Mouse (Mus musculus) forebrain, embryonic 11.5 days (tissue): Measurements from ENCODE around the gene Mctp2. TPM values are rescaled to one million over a fixed set of nuclear protein-coding genes. Genes with fewer than 3 reads are reported as not detected.

Experiments used
- ATAC-seq: fragments of 200-750 bp; cut with Nextera tagmentation; replicated peaks from 2 replicates; pipeline ENCODE4 v1.8.0; 2017; ENCODE audit warnings: moderate TSS enrichment; ENCODE audit not compliant: low FRiP score
- DNase-seq: peaks from one replicate; pipeline ENCODE4 v3.0.0-alpha.2; 2017; ENCODE audit warnings: low spot score
- H3K27ac ChIP-seq: fragments of 300-500 bp; sonication (generic); 2 replicates; pipeline ENCODE4 v1.5.1; 2014; ENCODE audit warnings: low read depth, low read length
- H3K27me3 ChIP-seq: fragments of 300-500 bp; sonication (generic); 2 replicates; pipeline ENCODE4 v1.6.1; 2014; ENCODE audit warnings: mild to moderate bottlenecking, low read length, mixed read lengths; ENCODE audit not compliant: control insufficient read depth, insufficient read depth
- H3K36me3 ChIP-seq: fragments of 300-500 bp; sonication (generic); 2 replicates; pipeline ENCODE4 v1.6.1; 2014; ENCODE audit warnings: mild to moderate bottlenecking, low read length, moderate library complexity, mixed read lengths; ENCODE audit not compliant: control insufficient read depth, insufficient read depth
- H3K4me1 ChIP-seq: fragments of 300-500 bp; sonication (generic); replicated peaks from 2 replicates; pipeline ENCODE4 v1.6.1; 2014; ENCODE audit warnings: low read length, mixed read lengths; ENCODE audit not compliant: control insufficient read depth, insufficient read depth
- H3K4me2 ChIP-seq: fragments of 300-500 bp; sonication (generic); 2 replicates; pipeline ENCODE4 v1.6.1; 2014; ENCODE audit warnings: low read depth, mild to moderate bottlenecking, low read length, moderate library complexity, mixed read lengths; ENCODE audit not compliant: severe bottlenecking
- H3K4me3 ChIP-seq: fragments of 300-500 bp; sonication (generic); 2 replicates; pipeline ENCODE4 v1.5.1; 2014; ENCODE audit warnings: low read depth, low read length
- H3K9ac ChIP-seq: fragments of 300-500 bp; sonication (generic); 2 replicates; pipeline ENCODE4 v1.6.1; 2014; ENCODE audit warnings: low read length
- H3K9me3 ChIP-seq: fragments of 300-500 bp; sonication (generic); 2 replicates; pipeline ENCODE4 v1.6.1; 2016; ENCODE audit warnings: low read length, mixed read lengths; ENCODE audit not compliant: control insufficient read depth
- WGBS: fragments of 180-500 bp; shearing (Covaris S2); extraction: QIAGEN DNeasy Blood & Tissue Kit; methylation state at CpG from one replicate; pipeline ENCODE4 v1.1.7; 2014; 5-methylcytosine and 5-hydroxymethylcytosine counted together
- polyA plus RNA-seq: library from polyadenylated mRNA; unstranded; fragments of >200 nt; fragmentation: Nextera tagmentation; extraction: Ambion mirVana; gene quantifications from 2 replicates; pipeline ENCODE4 v1.2.1, GENCODE M21; 2014

Gene Mctp2
- polyA plus RNA-seq, 1 experiment from 2014 or later = 0.08 TPM

DNA sequence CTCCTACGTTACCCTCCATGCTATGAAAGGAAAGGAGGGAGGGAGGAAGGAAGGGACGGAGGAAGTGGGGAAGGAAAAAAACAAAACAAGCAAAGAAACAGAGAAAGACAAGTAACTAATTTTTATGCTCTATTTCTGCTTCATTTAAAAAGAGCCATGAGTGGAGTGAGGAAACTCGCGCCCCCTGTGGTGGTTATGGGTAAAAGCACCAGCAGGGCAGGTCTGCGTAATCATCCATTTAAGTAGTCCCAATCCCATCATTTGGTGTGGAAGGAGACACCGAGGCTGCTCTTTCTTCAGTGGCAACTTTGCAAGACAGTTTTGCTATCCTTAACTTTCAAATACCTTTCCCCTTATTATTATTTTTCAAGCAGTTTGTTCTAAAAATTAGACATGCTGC is 202.2 kb downstream of the Mctp2 start:
- 56% methylated on average over 6 of the region's 6 CpGs for WGBS

DNA sequence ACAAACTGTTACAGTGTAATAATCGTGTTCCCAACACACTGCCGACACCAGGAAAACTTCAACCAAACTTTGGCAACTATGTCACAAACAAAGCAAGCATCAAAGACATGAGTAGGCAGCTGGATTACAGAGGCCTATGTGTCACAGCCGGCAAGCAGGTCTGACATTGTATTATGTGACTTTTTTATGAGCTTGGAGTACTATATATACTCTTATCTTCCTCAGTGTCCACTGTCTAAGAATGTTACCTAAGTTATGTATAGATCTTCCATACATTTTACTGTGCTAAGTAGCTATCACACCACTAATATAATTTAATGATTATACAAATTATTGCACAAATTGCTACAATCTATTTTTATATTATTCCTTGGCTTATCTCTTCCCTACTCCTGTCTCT is 202.8 kb downstream of the Mctp2 start:
- H3K36me3 ChIP-seq = no peaks in the 10 kb centered on the region
- no peak overlapping the region for H3K4me2 ChIP-seq
- H3K27ac ChIP-seq = no peak overlapping the region
- no peak overlapping the region for H3K4me3 ChIP-seq
- H3K4me1 ChIP-seq = no peaks in the 10 kb centered on the region
- DNase-seq = no peak
- H3K27me3 ChIP-seq = no peaks in the 10 kb centered on the region
- WGBS = 87% methylated on average over 3 of the region's 3 CpGs
- H3K9me3 ChIP-seq = no peaks in the 10 kb centered on the region
- H3K9ac ChIP-seq = no peak overlapping the region
- no peak for ATAC-seq

More for the DNA sequence above, 202.2 kb downstream of the Mctp2 start:
- Histone ChIP-seq H3K27me3 (no peaks in the 10 kb centered on the region), H3K9ac (no peak overlapping the region), H3K4me2 (no peak overlapping the region), H3K4me1 (no peaks in the 10 kb centered on the region), H3K27ac (no peak overlapping the region), H3K36me3 (no peaks in the 10 kb centered on the region), H3K9me3 (no peaks in the 10 kb centered on the region), H3K4me3 (no peak overlapping the region)
- ATAC-seq = no peak
- DNase-seq = no peak

DNA sequence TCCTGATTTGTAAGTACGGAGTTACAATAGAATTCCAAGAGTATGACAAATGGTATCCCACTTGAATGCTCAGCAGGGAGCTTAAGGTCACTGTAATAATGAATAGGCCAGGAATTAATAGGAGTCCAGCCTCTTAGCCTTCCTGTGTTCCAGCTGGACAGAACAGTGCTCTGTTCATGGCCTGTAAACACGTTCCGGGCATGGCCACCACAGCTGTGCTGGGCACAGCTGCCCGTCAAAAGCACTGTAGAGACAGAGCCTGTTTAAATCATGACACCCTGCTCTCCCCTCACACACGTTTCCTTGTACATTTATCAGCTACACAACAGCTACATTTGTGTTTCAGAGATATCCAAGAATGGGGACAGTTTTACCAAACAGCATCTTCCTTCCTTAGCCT is 205.7 kb downstream of the Mctp2 start:
- no peak for ATAC-seq
- Histone ChIP-seq H3K4me1 (no peaks in the 10 kb centered on the region), H3K4me2 (no peak overlapping the region), H3K27me3 (no peaks in the 10 kb centered on the region), H3K4me3 (no peak overlapping the region), H3K9me3 (no peaks in the 10 kb centered on the region), H3K36me3 (no peaks in the 10 kb centered on the region), H3K27ac (no peak overlapping the region), H3K9ac (no peak overlapping the region)
- DNase-seq = no peak
- 75% methylated on average over 5 of the region's 5 CpGs for WGBS

DNA sequence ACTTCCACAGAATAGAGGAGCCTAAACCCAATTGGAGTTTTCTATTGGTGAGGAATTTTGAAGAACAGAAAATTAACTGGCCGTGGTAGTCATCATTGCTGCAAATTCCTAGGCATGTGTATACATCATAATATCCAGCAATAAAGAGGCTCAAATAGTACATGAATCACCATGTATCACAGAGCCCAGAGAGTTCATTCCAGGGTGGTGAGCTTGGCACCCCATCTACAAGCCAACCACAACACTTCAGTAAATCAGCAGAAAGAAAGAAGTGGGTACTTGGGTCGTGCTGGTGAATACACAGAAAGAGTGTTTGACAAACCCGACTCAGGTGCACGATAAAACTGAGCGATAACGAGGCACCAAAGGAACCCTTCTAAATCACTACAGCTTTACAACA is 207.8 kb downstream of the Mctp2 start:
- Histone ChIP-seq H3K4me3 (no peak overlapping the region), H3K27ac (no peak overlapping the region), H3K9me3 (no peaks in the 10 kb centered on the region), H3K27me3 (no peaks in the 10 kb centered on the region), H3K9ac (no peak overlapping the region), H3K4me2 (no peak overlapping the region), H3K4me1 (no peaks in the 10 kb centered on the region), H3K36me3 (no peaks in the 10 kb centered on the region)
- DNase-seq (no peak), ATAC-seq (no peak)
- 89% methylated on average over 6 of the region's 6 CpGs for WGBS

DNA sequence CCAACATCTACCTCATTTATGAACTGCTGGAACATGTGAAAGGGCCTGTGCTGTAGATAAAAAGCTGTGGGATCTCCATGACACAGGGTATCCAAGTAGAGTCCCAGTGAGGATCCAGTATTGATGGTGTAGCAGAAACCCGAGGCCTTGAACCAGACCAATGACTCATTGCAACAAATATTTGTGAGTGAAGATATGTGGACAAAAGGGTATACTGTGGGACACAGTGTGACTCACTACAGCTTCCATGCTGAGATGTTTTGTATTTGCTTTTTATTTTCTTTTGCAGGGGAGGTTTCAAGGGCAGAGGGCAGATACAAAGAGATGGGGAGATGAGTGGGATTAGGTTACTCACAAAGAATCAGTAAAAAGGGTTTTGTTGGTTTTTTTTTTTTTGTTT is 209.4 kb downstream of the Mctp2 start:
- no peaks in the 10 kb centered on the region for H3K36me3 ChIP-seq
- H3K4me2 ChIP-seq = no peak overlapping the region
- H3K27ac ChIP-seq = no peak overlapping the region
- no peaks in the 10 kb centered on the region for H3K27me3 ChIP-seq
- H3K4me1 ChIP-seq = no peaks in the 10 kb centered on the region
- 31% methylated on average over 1 of the region's 1 CpGs for WGBS
- no peak overlapping the region for H3K9ac ChIP-seq
- no peak for ATAC-seq
- no peaks in the 10 kb centered on the region for H3K9me3 ChIP-seq
- DNase-seq = no peak
- no peak overlapping the region for H3K4me3 ChIP-seq

DNA sequence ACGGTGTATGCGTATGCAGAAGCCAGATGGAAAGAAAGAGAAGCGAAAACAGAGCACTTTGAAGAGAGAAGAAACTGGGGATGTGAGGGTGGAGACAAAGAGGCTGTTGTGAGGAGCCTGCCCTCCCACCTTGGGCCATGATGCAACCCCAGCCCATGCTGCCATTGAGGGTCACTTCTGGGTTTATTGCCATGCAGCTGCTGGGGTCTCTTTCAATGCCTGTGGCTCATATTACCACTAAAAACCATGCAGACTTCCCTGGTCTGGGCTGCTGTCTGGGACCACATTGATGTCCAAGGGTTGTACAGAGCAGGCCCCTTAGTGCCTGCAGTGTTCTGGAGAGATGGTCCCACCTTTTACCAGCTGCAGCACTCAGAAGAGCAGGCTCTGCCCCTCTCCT is 210.0 kb downstream of the Mctp2 start:
- Histone ChIP-seq H3K36me3 (no peaks in the 10 kb centered on the region), H3K4me2 (no peak overlapping the region), H3K9me3 (no peaks in the 10 kb centered on the region), H3K27me3 (no peaks in the 10 kb centered on the region), H3K9ac (no peak overlapping the region), H3K4me1 (no peaks in the 10 kb centered on the region), H3K27ac (no peak overlapping the region), H3K4me3 (no peak overlapping the region)
- 70% methylated on average over 3 of the region's 3 CpGs for WGBS
- DNase-seq (no peak), ATAC-seq (no peak)

DNA sequence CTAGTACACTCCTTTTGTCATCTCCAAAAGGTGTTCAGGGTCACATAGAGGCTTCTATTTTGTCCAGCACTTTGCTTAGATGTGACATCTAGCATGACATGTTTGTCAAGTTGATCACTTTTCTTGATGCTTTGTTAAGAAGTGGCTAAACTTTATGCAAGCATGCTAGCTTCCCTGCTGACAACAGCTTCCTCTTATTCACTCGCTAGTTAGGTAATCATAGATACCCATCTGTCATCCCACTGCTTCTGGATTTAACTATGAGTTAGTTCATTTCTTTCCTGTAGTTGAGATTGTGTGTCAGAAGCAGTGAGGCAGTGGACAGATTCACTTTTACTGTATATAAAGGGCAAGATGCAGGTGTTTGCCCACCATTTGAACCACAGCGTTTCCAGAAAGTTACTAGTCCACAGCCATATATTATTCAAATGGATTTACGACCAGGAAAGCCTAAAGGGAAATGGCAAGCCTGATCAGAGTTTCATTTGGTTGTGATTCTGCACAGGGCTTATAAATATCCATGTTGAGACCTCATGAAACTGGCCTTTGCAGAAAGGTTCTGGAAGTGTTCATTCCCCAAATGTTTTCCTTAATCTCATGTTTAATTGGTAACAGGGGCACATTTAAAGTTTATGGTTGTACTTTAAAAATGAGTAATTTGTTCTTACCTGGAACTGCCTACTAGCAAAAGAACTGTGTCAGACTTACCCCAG is 216.8 kb downstream of the Mctp2 start:
- no peaks in the 10 kb centered on the region for H3K4me1 ChIP-seq
- no peaks in the 10 kb centered on the region for H3K36me3 ChIP-seq
- H3K4me2 ChIP-seq = no peak overlapping the region
- 89% methylated on average over 3 of the region's 3 CpGs for WGBS
- no peaks in the 10 kb centered on the region for H3K9me3 ChIP-seq
- H3K27ac ChIP-seq = no peak overlapping the region
- H3K4me3 ChIP-seq = no peak overlapping the region
- H3K27me3 ChIP-seq = no peaks in the 10 kb centered on the region
- no peak overlapping the region for H3K9ac ChIP-seq
- no peak for ATAC-seq
- DNase-seq = no peak

DNA sequence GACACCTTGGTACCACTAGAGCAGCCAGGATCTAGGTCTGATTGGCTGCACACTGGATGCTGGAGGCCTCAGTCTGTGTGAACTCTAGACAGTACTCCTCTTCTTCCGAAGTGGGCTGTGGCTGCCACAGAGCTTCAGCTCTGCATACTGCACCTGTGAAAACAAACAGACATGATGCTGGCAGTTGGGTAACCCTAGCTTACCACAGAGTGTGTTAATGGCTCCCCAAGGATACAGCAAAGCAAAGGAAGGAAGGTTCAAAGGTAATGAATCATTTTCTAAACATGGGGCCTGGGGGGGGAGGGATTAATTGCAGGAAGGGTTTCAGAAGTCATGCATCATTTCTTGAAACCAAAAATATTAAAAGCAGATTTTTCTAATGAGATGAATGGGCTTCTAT is 225.7 kb downstream of the Mctp2 start:
- Histone ChIP-seq H3K9ac (no peak overlapping the region), H3K9me3 (no peaks in the 10 kb centered on the region), H3K27ac (no peak overlapping the region), H3K36me3 (no peaks in the 10 kb centered on the region), H3K4me3 (no peak overlapping the region), H3K27me3 (no peaks in the 10 kb centered on the region), H3K4me1 (no peaks in the 10 kb centered on the region), H3K4me2 (no peak overlapping the region)
- no peak for ATAC-seq
- 78% methylated on average over 1 of the region's 1 CpGs for WGBS
- DNase-seq = no peak

DNA sequence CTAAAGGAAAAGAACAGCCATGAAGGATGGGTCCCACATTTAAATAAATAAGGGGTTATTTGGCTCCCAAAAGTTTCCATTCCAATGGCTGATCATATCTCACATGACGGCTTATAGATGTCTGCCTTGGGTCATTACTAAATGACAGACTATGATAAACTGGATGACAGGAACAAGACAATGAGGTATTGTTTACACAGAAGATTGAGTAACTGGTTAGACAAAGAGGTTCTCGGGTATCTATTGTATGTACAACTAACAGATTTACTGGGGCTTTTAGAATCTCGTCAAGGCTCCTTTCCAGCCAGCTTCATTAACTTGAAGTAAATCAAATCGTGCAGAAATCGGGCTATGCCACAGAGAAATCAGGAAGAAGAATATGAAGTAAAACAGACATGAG is 227.5 kb downstream of the Mctp2 start:
- ATAC-seq = no peak
- no peak overlapping the region for H3K27ac ChIP-seq
- H3K4me1 ChIP-seq = no peaks in the 10 kb centered on the region
- DNase-seq = no peak
- H3K36me3 ChIP-seq = no peaks in the 10 kb centered on the region
- H3K9me3 ChIP-seq = no peaks in the 10 kb centered on the region
- H3K4me2 ChIP-seq = no peak overlapping the region
- H3K9ac ChIP-seq = no peak overlapping the region
- 41% methylated on average over 5 of the region's 5 CpGs for WGBS
- H3K4me3 ChIP-seq = no peak overlapping the region
- H3K27me3 ChIP-seq = no peaks in the 10 kb centered on the region
